Mouse (Mus musculus) thymus, adult 2 months (tissue): Measurements from ENCODE around the gene Atp5h.

Experiments
- CTCF ChIP-seq: fragments of 200-500 bp; IDR thresholded peaks from 2 replicates; pipeline ENCODE4 v1.5.1; 2012; ENCODE audit warnings: mild to moderate bottlenecking, control low read depth, low read length, moderate library complexity, borderline replicate concordance; ENCODE audit not compliant: control insufficient read depth, poor library complexity, insufficient read depth; ENCODE audit errors: extremely low read depth
- POLR2A ChIP-seq: fragments of 200-500 bp; IDR thresholded peaks from 2 replicates; pipeline ENCODE4 v1.6.1; 2012; ENCODE audit warnings: mild to moderate bottlenecking, low read length, control low read depth, moderate library complexity; ENCODE audit not compliant: control insufficient read depth, poor library complexity, insufficient read depth; ENCODE audit errors: extremely low read depth

DNA sequence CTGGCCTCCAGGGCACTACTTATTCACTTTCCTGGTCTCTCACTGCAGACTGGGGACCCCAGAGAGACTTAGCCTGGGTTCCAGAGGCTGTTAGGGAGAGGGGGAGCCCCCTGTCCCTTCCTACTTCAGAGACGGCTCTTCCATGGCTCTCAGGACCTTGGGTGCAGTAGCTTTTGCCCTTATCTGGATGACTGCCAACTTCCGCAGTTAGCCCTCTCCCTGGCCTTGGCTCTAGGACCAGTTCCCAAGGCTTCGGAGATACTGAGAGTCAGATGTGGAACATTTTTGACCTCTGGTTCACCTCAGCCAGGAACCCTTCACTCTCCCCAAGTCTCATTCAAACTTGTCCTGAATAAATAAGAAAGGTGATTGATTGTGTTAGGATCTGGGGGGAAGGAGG is 27.1 kb upstream of the Atp5h start:
- TF ChIP-seq POLR2A: no peak
- TF ChIP-seq CTCF: no peak
